Mouse (Mus musculus) thymus, adult 18-20 months (tissue): ENCODE measurements around the gene Smurf2.

Experiments
- DNase-seq, 2 experiments: peaks; one replicate each; pipeline ENCODE4 v3.0.0; 2022; ENCODE audit warnings: mixed read lengths in 2 of 2

The Smurf2 gene

DNA sequence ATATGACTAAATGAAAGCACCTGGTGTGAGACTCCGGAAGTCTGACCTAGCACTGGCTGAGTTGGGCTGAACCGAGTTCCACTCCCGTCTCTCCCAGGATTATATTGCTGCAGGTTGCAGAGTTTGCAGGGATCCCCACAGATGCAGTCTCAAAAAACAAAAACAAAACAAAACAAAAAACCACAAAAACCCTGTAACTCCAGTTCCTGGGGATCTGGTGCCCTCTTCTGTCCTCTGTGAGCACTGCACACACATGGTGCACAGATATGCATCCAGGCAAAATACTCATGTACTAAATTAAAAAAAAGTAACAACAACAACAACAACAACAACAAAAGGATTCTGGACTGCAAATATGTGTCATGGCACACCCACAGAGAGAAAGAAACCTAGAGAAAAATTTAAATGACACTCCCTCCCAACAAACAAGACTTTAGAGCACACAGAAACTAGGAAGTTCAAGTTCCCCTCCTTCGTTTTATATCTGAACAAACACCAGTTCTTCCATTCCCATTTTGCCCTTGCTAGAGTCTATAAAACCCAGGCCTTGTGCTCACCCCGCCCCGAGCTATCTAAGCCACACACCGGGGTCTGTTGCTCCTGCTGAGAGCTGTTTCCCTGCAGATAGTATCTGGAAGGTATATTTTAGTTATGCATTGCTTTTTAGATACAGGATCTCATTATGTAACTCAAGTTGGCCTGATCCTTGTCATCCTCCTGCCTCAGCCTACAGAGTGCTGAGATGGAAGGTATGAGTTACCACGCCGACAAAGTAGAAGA, 150.1 kb downstream of the Smurf2 start:
- DNase-seq = no peak
